Comparison of ENCODE assay signal across 14 mouse cellular contexts in the genomic region with DNA sequence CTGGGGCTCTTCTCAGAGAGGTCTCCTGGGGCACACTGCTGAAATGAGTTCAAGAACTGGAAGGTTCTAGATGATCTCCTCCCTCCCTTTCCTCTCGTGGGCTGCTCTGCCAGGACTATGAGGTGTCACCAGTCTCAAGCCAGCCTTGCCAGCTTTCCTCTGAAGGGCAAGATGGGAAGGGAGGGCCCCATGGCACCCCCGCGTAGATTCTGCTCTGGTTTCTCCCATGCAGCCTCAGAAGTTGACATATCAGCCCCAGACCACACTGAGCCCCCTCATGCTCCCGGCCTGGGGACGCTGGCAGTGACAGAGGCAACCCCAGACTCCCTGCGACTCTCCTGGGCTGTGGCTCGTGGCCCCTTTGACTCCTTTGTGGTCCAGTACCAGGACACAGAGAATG. TPM values are rescaled to one million over a fixed set of nuclear protein-coding genes. Genes with fewer than 3 reads are reported as not detected.
"Had no signal": no experiment of that assay in that cellular context is flagged by ENCODE, and none has a peak within 500 bp of the region (broad histone marks: within the 10 kb centered on the region; RNA-seq: fewer than 3 reads in every experiment).

No protein-coding gene starts in this region.

RNA-seq across cellular contexts. Expression of gene C4b, which starts 28.2 kb away (rescaled TPM):
- total RNA-seq: megakaryocyte-erythroid progenitor cell, adult 5-6 weeks had no signal
- polyA plus RNA-seq: limb, embryonic 10.5 days; limb, embryonic 11.5 days; limb, embryonic 12.5 days; lung, embryonic 14.5 days; midbrain, embryonic 10.5 days; midbrain, embryonic 11.5 days; midbrain, embryonic 13.5 days; myocyte; neural tube, embryonic 11.5 days; neural tube, embryonic 12.5 days had no signal

RNA-seq across cellular contexts. Expression of gene Tnxb, which starts 45.1 kb away (rescaled TPM):
- total RNA-seq: megakaryocyte progenitor cell, adult 5-6 weeks; megakaryocyte-erythroid progenitor cell, adult 5-6 weeks; monocyte, adult 5-6 weeks had no signal
- polyA plus RNA-seq: limb, embryonic 10.5 days; limb, embryonic 11.5 days; limb, embryonic 12.5 days; macrophage; midbrain, embryonic 10.5 days had no signal
